Mouse (Mus musculus) MEL (cell line): ENCODE data around the gene Slitrk5.

ENCODE experiments used
- BHLHE40 ChIP-seq: IDR thresholded peaks from 2 replicates; pipeline ENCODE4 v1.6.1; 2012; ENCODE audit warnings: low read depth, mild to moderate bottlenecking, inconsistent platforms, low read length, improper control_type of control experiment, borderline replicate concordance
- CHD2 ChIP-seq: IDR thresholded peaks from 2 replicates; pipeline ENCODE4 v1.6.1; 2011; ENCODE audit warnings: low read length, improper control_type of control experiment
- CTCF ChIP-seq, 3 experiments: IDR thresholded peaks in 2 of 3; conservative IDR thresholded peaks in 1 of 3; 2 replicates each; pipeline ENCODE4 v1.5.1; 2011 to 2012; ENCODE audit warnings: low read length in 3 of 3, low read depth in 2 of 3, mild to moderate bottlenecking in 2 of 3, improper control_type of control experiment in 1 of 3, inconsistent platforms in 1 of 3, mixed read lengths in 1 of 3, moderate library complexity in 1 of 3; ENCODE audit not compliant: control insufficient read depth in 1 of 3, insufficient read depth in 1 of 3, poor library complexity in 1 of 3, severe bottlenecking in 1 of 3
- HCFC1 ChIP-seq: IDR thresholded peaks from 2 replicates; pipeline ENCODE4 v1.6.1; 2012; ENCODE audit warnings: low read depth, mild to moderate bottlenecking, inconsistent platforms, low read length, improper control_type of control experiment, moderate library complexity
- JUND ChIP-seq: IDR thresholded peaks from 2 replicates; pipeline ENCODE4 v1.6.1; 2011; ENCODE audit warnings: low read depth, mild to moderate bottlenecking, improper control_type of control experiment, low read length
- RAD21 ChIP-seq: IDR thresholded peaks from 2 replicates; pipeline ENCODE4 v1.6.1; 2011; ENCODE audit warnings: mild to moderate bottlenecking, low read depth, low read length, improper control_type of control experiment
- SIN3A ChIP-seq: IDR thresholded peaks from 2 replicates; pipeline ENCODE4 v1.6.1; 2012; ENCODE audit warnings: low read length, improper control_type of control experiment, inconsistent platforms
- TAL1 ChIP-seq: IDR thresholded peaks from 2 replicates; pipeline ENCODE4 v1.6.1; 2012; ENCODE audit warnings: mild to moderate bottlenecking, inconsistent platforms, low read length, moderate library complexity, mixed read lengths
- TCF12 ChIP-seq: IDR thresholded peaks from 2 replicates; pipeline ENCODE4 v1.6.1; 2014; ENCODE audit warnings: low read depth, mild to moderate bottlenecking, inconsistent platforms, low read length, improper control_type of control experiment, moderate library complexity
- USF1 ChIP-seq: IDR thresholded peaks from 2 replicates; pipeline ENCODE4 v1.6.1; 2014; ENCODE audit warnings: low read depth, mild to moderate bottlenecking, inconsistent platforms, low read length, improper control_type of control experiment, moderate library complexity
- ZMIZ1 ChIP-seq: IDR thresholded peaks from 2 replicates; pipeline ENCODE4 v1.6.1; 2012; ENCODE audit warnings: low read depth, mild to moderate bottlenecking, inconsistent platforms, low read length, improper control_type of control experiment, moderate library complexity

GRCm38 (mm10) chr14:111680271-111680670 is 5.4 kb downstream of the Slitrk5 start:
- TF ChIP-seq CHD2, result no peak
- no peak for TF ChIP-seq TAL1
- no peak for TF ChIP-seq ZMIZ1
- TF ChIP-seq CTCF (IDR thresholded peaks at IDR 0.05 in 2 of 3, conservative IDR thresholded peaks at IDR 0.05 in 1 of 3; ENCODE audit: control insufficient read depth in 1 of 3, insufficient read depth in 1 of 3, low read depth in 2 of 3, low read length in 3 of 3, poor library complexity in 1 of 3, severe bottlenecking in 1 of 3), result no peak
- TF ChIP-seq TCF12, result no peak
- no peak for TF ChIP-seq BHLHE40
- no peak for TF ChIP-seq RAD21
- no peak for TF ChIP-seq HCFC1
- TF ChIP-seq JUND, result no peak
- no peak for TF ChIP-seq USF1
- no peak for TF ChIP-seq SIN3A
